12 mouse cellular contexts compared by ENCODE assay signal in genomic region chr4:129222019-129222925, GRCm38 (mm10). TPM values are rescaled to one million over a fixed set of nuclear protein-coding genes. Genes with fewer than 3 reads are reported as not detected.
DNase-seq lines count a peak whose midpoint lies in the region; ATAC-seq and TF ChIP-seq lines count a peak whose summit lies in the region.
"Had no signal": no experiment of that assay in that cellular context is flagged by ENCODE, and none has a peak within 500 bp of the region (broad histone marks: within the 10 kb centered on the region; RNA-seq: fewer than 3 reads in every experiment).

No protein-coding gene starts in this region.

- DNase-seq in gastrocnemius, adult 2 months: peak; percentile 61
- DNase-seq in gastrocnemius, adult 8-10 months (ENCODE audit: low spot score in 2 of 2): no peak
- peak; percentile 51 to 56 for DNase-seq in cerebellum, postnatal 25 days
- DNase-seq in liver: no peak

- peaks cover 57% of the 10 kb centered on the region for H3K36me3 ChIP-seq in midbrain, embryonic 12.5 days
- peaks cover 76% of the 10 kb centered on the region for H3K36me3 ChIP-seq in midbrain, embryonic 13.5 days
- peaks cover 82% of the 10 kb centered on the region for H3K36me3 ChIP-seq in limb, embryonic 12.5 days

- H3K4me2 ChIP-seq in midbrain, embryonic 12.5 days (replicated peaks): no peak overlapping the region
- no peak overlapping the region for H3K4me2 ChIP-seq in midbrain, embryonic 13.5 days (replicated peaks)
- no peak overlapping the region for H3K4me2 ChIP-seq in limb, embryonic 12.5 days

- peak overlapping the region; percentile 6; the same call in 1 of the 2 replicates for H3K27ac ChIP-seq in gastrocnemius, adult 2 months
- H3K27ac ChIP-seq in midbrain, embryonic 12.5 days (replicated peaks): no peak overlapping the region
- no peak overlapping the region for H3K27ac ChIP-seq in midbrain, embryonic 13.5 days
- H3K27ac ChIP-seq in limb, embryonic 12.5 days: no peak overlapping the region
- H3K27ac ChIP-seq: embryonic facial prominence, embryonic 13.5 days; forebrain, embryonic 13.5 days; liver, embryonic 14.5 days had no signal

- peaks cover 41% of the 10 kb centered on the region for H3K27me3 ChIP-seq in midbrain, embryonic 12.5 days
- peaks cover 15% of the 10 kb centered on the region for H3K27me3 ChIP-seq in midbrain, embryonic 13.5 days
- H3K27me3 ChIP-seq in limb, embryonic 12.5 days: peaks cover 34% of the 10 kb centered on the region

- peak overlapping the region; percentile 36 for H3K4me3 ChIP-seq in gastrocnemius, adult 2 months
- no peak overlapping the region for H3K4me3 ChIP-seq in midbrain, embryonic 12.5 days
- H3K4me3 ChIP-seq in midbrain, embryonic 13.5 days (replicated peaks): no peak overlapping the region
- H3K4me3 ChIP-seq in limb, embryonic 12.5 days (replicated peaks): no peak overlapping the region
- H3K4me3 ChIP-seq: myocyte had no signal

- H3K9ac ChIP-seq in midbrain, embryonic 12.5 days (replicated peaks): 0 out of 2 replicates have a peak overlapping the region, but pooled peaks have one; percentile 15
- no peak overlapping the region for H3K9ac ChIP-seq in midbrain, embryonic 13.5 days (replicated peaks)
- H3K9ac ChIP-seq in limb, embryonic 12.5 days (replicated peaks): 0 out of 2 replicates have a peak overlapping the region, but pooled peaks have one; percentile 12
- H3K9ac ChIP-seq: liver, embryonic 14.5 days had no signal

- no peak for ATAC-seq in midbrain, embryonic 12.5 days (ENCODE audit: low FRiP score, low read depth)
- no peak for ATAC-seq in midbrain, embryonic 13.5 days
- no peak for ATAC-seq in limb, embryonic 12.5 days (ENCODE audit: insufficient number of reproducible peaks, insufficient read depth, low FRiP score, low TSS enrichment, low read depth)
- ATAC-seq: inflammation-experienced regulatory T-cells, adult 6 months had no signal

- no peak for TF ChIP-seq CTCF in gastrocnemius, adult 2 months (IDR thresholded peaks at IDR 0.05)

- 67% methylated on average over 31 of the region's 31 CpGs for WGBS in midbrain, embryonic 12.5 days
- 75% methylated on average over 31 of the region's 31 CpGs for WGBS in midbrain, embryonic 13.5 days
- WGBS in limb, embryonic 12.5 days: 70% methylated on average over 31 of the region's 31 CpGs

- intact Hi-C loops in gastrocnemius, adult 2 months (cut with DNase I): loop anchor here (5.0 kb wide), 1 partner anchor 45 kb away; no protein-coding TSS in a partner anchor

- H3K4me1 ChIP-seq in midbrain, embryonic 12.5 days: peaks cover 32% of the 10 kb centered on the region
- peaks cover 45% of the 10 kb centered on the region for H3K4me1 ChIP-seq in midbrain, embryonic 13.5 days (replicated peaks)
- H3K4me1 ChIP-seq in limb, embryonic 12.5 days (replicated peaks): peaks cover 59% of the 10 kb centered on the region

- no peaks in the 10 kb centered on the region for H3K9me3 ChIP-seq in midbrain, embryonic 12.5 days
- H3K9me3 ChIP-seq in midbrain, embryonic 13.5 days: no peaks in the 10 kb centered on the region
- H3K9me3 ChIP-seq in limb, embryonic 12.5 days: no peaks in the 10 kb centered on the region
- H3K9me3 ChIP-seq: embryonic facial prominence, embryonic 13.5 days; forebrain, embryonic 13.5 days had no signal

RNA-seq across cellular contexts. Expression of gene Yars, which starts 32.7 kb away (rescaled TPM):
- 10 to 100 TPM; 39.8 to 43.0 TPM for total RNA-seq in gastrocnemius, adult 2 months (2021)
- 10 to 100 TPM; 31.2 to 44.4 (median 35.3) TPM for total RNA-seq in gastrocnemius, adult 8-10 months (2022)
- polyA plus RNA-seq in midbrain, embryonic 12.5 days (2016; fragmentation: Nextera tagmentation; extraction: Ambion mirVana): 104 and 108 TPM in 2 replicates
- 102 and 115 TPM in 2 replicates for polyA plus RNA-seq in midbrain, embryonic 13.5 days (2015; fragmentation: Nextera tagmentation; extraction: Ambion mirVana)
- polyA plus RNA-seq in limb, embryonic 12.5 days (2016; fragmentation: Nextera tagmentation; extraction: Ambion mirVana): 78.7 and 80.2 TPM in 2 replicates

RNA-seq across cellular contexts. Expression of gene S100pbp, which starts 32.7 kb away (rescaled TPM):
- 1 to 10 TPM; 4.7 to 4.9 TPM for total RNA-seq in gastrocnemius, adult 2 months (2021)
- 1 to 10 TPM; 3.8 to 4.6 (median 4.4) TPM for total RNA-seq in gastrocnemius, adult 8-10 months (2022)
- 28.4 and 31.3 TPM in 2 replicates for polyA plus RNA-seq in midbrain, embryonic 12.5 days (2016; fragmentation: Nextera tagmentation; extraction: Ambion mirVana)
- 19.9 and 21.3 TPM in 2 replicates for polyA plus RNA-seq in midbrain, embryonic 13.5 days (2015; fragmentation: Nextera tagmentation; extraction: Ambion mirVana)
- 31.2 and 32.7 TPM in 2 replicates for polyA plus RNA-seq in limb, embryonic 12.5 days (2016; fragmentation: Nextera tagmentation; extraction: Ambion mirVana)

RNA-seq across cellular contexts. Expression of gene C77080, which starts 38.9 kb away (rescaled TPM):
- 1 to 10 TPM; 2.0 to 2.1 TPM for total RNA-seq in gastrocnemius, adult 2 months (2021)
- 1 to 10 TPM in 1 of 4 experiments, under 1 TPM in 3; 0.58 to 1.6 (median 0.75) TPM for total RNA-seq in gastrocnemius, adult 8-10 months (2022)
- 5.2 and 6.3 TPM in 2 replicates for polyA plus RNA-seq in midbrain, embryonic 12.5 days (2016; fragmentation: Nextera tagmentation; extraction: Ambion mirVana)
- polyA plus RNA-seq in midbrain, embryonic 13.5 days (2015; fragmentation: Nextera tagmentation; extraction: Ambion mirVana): 5.1 and 5.4 TPM in 2 replicates
- 4.6 and 5.1 TPM in 2 replicates for polyA plus RNA-seq in limb, embryonic 12.5 days (2016; fragmentation: Nextera tagmentation; extraction: Ambion mirVana)

Comparison
In these comparisons a context has a peak if more than half of its experiments do, and no peak if none do; other contexts are left out.
1. DNase-seq: peak in gastrocnemius, adult 2 months (single experiment) and cerebellum, postnatal 25 days (2 of 2); none in gastrocnemius, adult 8-10 months (0 of 2) and liver (single experiment).